Mouse (Mus musculus) cerebellum, adult (tissue): ENCODE measurements around the gene Arid3b.

Experiments used
- ATAC-seq: cut with Nextera tagmentation; 2 replicates; pipeline ENCODE4 v1.9.2; 2017; ENCODE audit warnings: mild to moderate bottlenecking, moderate library complexity, mixed read lengths; ENCODE audit not compliant: insufficient number of reproducible peaks, low FRiP score, low TSS enrichment

Arid3b gene

DNA sequence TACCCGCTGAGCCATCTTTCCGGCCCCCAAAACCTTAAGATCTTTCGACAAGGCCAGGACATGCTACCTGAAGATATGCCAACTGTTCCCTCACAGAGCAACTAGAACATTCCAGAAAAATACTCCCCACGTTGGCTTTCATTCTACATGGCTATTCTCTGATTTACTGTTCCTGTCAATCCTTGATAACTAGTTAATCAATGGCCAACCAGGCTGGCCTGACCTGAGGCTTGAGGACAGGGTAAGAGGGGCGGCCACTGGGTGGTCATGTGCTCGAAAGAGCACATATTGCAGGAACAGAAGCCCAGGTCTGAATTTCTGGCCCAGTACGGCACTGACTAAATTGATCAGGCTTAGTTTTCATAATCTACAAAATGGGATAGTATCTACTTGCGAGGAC, 39.1 kb downstream of the Arid3b start:
- ATAC-seq = no peak

- no peak for ATAC-seq
Observed at GRCm38 (mm10) chr9:57789733-57790132, 46.9 kb downstream of the Arid3b start.

GRCm38 (mm10) chr9:57782656-57783055, 53.9 kb downstream of the Arid3b start:
- ATAC-seq = no peak

DNA sequence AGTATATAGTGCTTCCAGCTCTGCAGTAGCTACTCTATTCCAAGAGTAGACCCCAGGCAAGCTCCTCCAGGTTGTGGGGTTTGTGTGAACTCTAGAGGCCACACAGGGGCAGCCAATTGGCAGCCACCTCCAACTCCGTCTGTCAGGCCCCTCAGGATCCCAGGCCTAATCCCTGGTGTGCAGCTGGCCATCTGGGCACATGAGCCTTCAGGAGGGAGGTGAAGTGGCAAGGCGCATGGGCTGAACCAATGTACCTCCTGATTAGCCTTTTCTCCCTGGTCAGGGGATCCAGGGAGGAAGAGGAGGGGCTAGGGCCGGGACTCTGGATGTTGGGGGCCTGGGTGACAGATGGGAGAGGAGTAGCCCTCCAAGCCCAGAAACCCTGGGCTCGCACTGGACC, 60.9 kb downstream of the Arid3b start:
- ATAC-seq = no peak

DNA sequence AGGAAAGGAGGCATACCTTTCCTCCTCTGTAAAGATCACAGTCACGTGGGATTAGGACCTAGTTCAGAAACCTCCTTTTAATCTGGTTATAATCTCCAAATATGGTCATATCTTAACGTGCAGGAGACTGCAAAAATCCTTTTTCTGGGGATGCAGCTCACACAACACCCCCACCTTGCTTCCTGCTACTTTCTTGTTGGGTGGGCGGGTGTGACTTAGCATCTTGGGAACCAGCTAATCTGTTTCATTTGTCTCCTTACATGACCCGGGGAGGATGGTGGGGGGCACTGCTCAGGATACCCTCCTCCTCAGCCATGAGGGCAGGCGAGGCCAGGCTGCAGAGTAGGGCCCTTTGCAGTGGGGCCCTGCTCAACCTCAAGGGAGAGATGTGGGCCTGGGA, 61.6 kb downstream of the Arid3b start:
- ATAC-seq = no peak

DNA sequence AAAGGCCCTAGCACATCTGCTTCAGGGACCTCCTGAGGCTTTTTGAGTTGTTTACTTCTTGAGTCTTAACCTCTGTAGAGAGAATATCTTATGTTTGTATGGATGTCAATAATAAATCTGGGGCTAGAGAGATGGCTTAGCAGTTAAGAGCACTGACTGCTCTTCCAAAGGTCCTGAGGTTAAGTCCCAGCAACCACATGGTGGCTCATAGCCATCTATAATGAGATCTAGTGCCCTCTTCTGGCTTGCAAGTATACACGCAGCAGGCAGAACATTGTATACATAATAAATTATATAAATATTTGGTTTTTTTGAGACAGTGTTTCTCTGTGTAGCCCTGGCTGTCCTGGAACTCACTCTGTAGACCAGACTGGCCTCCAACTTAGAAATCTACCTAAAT, 62.4 kb downstream of the Arid3b start:
- ATAC-seq = no peak

GRCm38 (mm10) chr9:57773754-57774153, 62.8 kb downstream of the Arid3b start:
- ATAC-seq = no peak

GRCm38 (mm10) chr9:57770836-57771235, 65.8 kb downstream of the Arid3b start:
- no peak for ATAC-seq

- no peak for ATAC-seq
Observed at GRCm38 (mm10) chr9:57770214-57770613, 66.4 kb downstream of the Arid3b start.

DNA sequence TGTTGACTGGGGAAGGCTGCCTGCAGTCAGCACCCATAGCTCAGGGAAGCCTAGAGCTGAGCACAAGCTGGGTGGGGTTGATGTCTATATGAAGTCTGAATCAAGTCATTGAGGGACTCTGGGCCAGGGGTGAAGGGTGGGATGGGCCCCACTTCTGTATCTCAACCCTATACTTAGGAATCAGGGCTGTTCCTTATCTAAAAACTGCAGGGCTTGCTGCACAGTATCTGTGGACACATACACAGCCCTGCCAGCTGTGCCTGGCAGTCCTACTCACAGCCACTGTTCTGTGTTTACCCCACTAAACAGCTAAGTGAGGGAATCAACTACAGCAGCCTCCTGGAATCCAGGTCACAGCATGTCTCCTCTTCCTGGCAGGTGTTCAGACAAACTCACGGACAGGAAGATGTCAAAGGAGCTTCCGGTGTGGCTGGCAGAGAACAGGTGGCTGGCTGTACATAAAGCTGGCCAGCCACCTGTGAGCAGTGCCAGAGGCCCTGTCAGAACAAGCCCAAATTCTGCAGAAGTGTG, 67.0 kb downstream of the Arid3b start:
- no peak for ATAC-seq

DNA sequence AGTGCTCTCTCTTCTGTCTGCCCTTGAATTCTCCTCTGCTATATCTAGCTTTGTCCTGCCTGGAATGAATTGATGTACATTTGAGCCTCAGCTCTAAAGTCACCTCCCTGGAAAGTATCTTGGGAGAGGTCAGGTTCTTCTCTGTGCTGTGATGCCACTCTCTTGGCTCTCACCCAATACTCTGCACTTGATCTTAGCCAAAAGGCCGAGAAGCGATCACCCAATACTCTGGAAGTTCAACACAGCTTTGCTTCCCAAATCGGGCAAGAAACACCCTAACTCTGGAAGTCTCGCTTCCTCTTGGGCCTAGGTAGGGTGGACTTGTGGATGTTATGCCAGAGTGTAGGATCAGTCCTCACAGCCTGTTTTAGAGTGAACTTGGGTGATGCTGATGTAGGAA, 69.4 kb downstream of the Arid3b start:
- no peak for ATAC-seq

DNA sequence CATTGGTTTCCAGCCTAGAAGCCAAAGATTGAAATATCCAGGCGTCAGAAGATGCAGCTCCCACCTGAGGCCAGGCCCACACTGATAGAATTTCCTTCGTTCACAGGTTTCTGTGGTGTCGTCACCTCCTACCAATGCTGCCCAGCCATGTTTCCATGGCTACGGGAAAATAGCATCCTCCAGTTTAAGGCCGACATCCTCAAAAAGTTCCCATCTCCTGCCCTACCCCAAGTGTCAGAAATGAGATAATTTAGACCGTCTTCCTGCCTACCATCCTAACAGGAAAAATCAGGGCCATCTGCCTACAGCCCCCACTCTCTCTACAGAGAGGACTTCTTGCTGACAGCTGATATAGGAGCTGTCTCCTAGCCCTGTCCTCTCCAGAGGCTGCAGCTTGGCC, 70.2 kb downstream of the Arid3b start:
- no peak for ATAC-seq

GRCm38 (mm10) chr9:57765364-57766351, 70.9 kb downstream of the Arid3b start, which contains the start of gene Clk3:
TSS of gene Clk3 (minus strand) at chr9:57765860.
- ATAC-seq = peak; percentile 13; the same call in 1 of the 2 replicates

GRCm38 (mm10) chr9:57764974-57765363, 71.6 kb downstream of the Arid3b start:
- peak; percentile 73 for ATAC-seq

GRCm38 (mm10) chr9:57764147-57764973, 72.2 kb downstream of the Arid3b start:
- 0 out of 2 replicates have a peak, but pooled peaks have one; percentile 16 for ATAC-seq

- ATAC-seq = no peak
Observed at GRCm38 (mm10) chr9:57762563-57762991, 74.0 kb downstream of the Arid3b start.

GRCm38 (mm10) chr9:57761563-57762551, 74.7 kb downstream of the Arid3b start:
- ATAC-seq = no peak

GRCm38 (mm10) chr9:57760416-57761146, 76.0 kb downstream of the Arid3b start:
- ATAC-seq = no peak

GRCm38 (mm10) chr9:57759289-57759688, 77.3 kb downstream of the Arid3b start:
- peak; percentile 66 for ATAC-seq
